In genomic region chr15:31365720-31366591, GRCm38 (mm10) we compare ENCODE assay signal across 8 mouse cellular contexts. TPM values are rescaled to one million over a fixed set of nuclear protein-coding genes. Genes with fewer than 3 reads are reported as not detected.
DNase-seq lines count a peak whose midpoint lies in the region; ATAC-seq and TF ChIP-seq lines count a peak whose summit lies in the region.

No protein-coding gene starts in this region.

- no peaks in the 10 kb centered on the region for H3K36me3 ChIP-seq in stomach, postnatal 0 days (ENCODE audit: control insufficient read depth, insufficient read depth, low read length)

- no peak for TF ChIP-seq EP300 in stomach, postnatal 0 days (optimal IDR thresholded peaks at IDR 0.05)

- no peak for TF ChIP-seq CTCF in stomach, postnatal 0 days (IDR thresholded peaks at IDR 0.05; ENCODE audit: low read depth)

- peak; percentile 42 to 53 for DNase-seq in B cell, adult 2 months
- peak; percentile 28 for DNase-seq in ZHBTc4 (ENCODE audit: low read depth, low spot score)
- DNase-seq in kidney, adult 11 months, result peak; percentile 53
- DNase-seq in lung, postnatal 14 days, result peak; percentile 31
- DNase-seq in stomach, postnatal 0 days (ENCODE audit: low spot score), result peak; percentile 24

- no peak overlapping the region for H3K27ac ChIP-seq in stomach, postnatal 0 days (replicated peaks)

- WGBS in stomach, postnatal 0 days, result 7% methylated on average over 37 of the region's 37 CpGs

- peaks cover 4% of the 10 kb centered on the region; the same call in 1 of the 2 replicates for H3K27me3 ChIP-seq in stomach, postnatal 0 days (ENCODE audit: control insufficient read depth, insufficient read depth, low read length)

- peak overlapping the region; percentile 99 for H3K4me2 ChIP-seq in stomach, postnatal 0 days (replicated peaks; ENCODE audit: low read depth)

- no peaks in the 10 kb centered on the region for H3K9me3 ChIP-seq in stomach, postnatal 0 days (ENCODE audit: control insufficient read depth, low read length)

- H3K9ac ChIP-seq in stomach, postnatal 0 days (ENCODE audit: low read length), result no peak overlapping the region

- H3K4me1 ChIP-seq in stomach, postnatal 0 days (replicated peaks; ENCODE audit: control insufficient read depth, insufficient read depth), result 0 out of 2 replicates have a peak, but pooled peaks cover 5% of the 10 kb centered on the region

- ATAC-seq in granulocyte monocyte progenitor cell, adult 5-6 weeks (replicated peaks; ENCODE audit: poor library complexity, severe bottlenecking), result peak; percentile 41
- ATAC-seq in stomach, postnatal 0 days (ENCODE audit: low FRiP score, low TSS enrichment), result no peak
- ATAC-seq in erythroid progenitor cell, adult 5-6 weeks (replicated peaks; ENCODE audit: low FRiP score, poor library complexity, severe bottlenecking), result no peak
- ATAC-seq in inflammation-experienced regulatory T-cells, adult 6 months, result no peak

- peak overlapping the region; percentile 60 for H3K4me3 ChIP-seq in stomach, postnatal 0 days (ENCODE audit: low read depth, low read length)

RNA-seq across cellular contexts. Expression of gene Ankrd33b, which starts 1.6 kb away (rescaled TPM):
- total RNA-seq in granulocyte monocyte progenitor cell, adult 5-6 weeks (2014; fragmentation: Nextera tagmentation), result 0.11 TPM in 1 of 2 replicates, not detected in the other
- total RNA-seq in granulocyte monocyte progenitor cell, adult 5-6 weeks (2017), result 0.10 TPM in 1 of 2 replicates, not detected in the other
- polyA plus RNA-seq in stomach, postnatal 0 days (2015; fragmentation: Nextera tagmentation; extraction: Ambion mirVana), result 0.27 and 0.41 TPM in 2 replicates
- total RNA-seq in erythroid progenitor cell, adult 5-6 weeks (2015; ENCODE audit: low replicate concordance), result 0.84 and 1.8 TPM in 2 replicates
- total RNA-seq in erythroid progenitor cell, adult 5-6 weeks (2017; ENCODE audit: low replicate concordance), result under 0.01 and 3.9 TPM in 2 replicates
- polyA plus RNA-seq in inflammation-experienced regulatory T-cells, adult 6 months (2017; shearing (Covaris generic)), result not detected
